Mouse (Mus musculus) layer of hippocampus, postnatal 14 days (tissue): ENCODE measurements around the gene Pld4. TPM values are rescaled to one million over a fixed set of nuclear protein-coding genes. Genes with fewer than 3 reads are reported as not detected.
A peak's percentile ranks its signal among the peaks of the same experiment; 100 is the strongest.

Experiments
- DNase-seq, 2 experiments: peaks; one replicate each; pipeline ENCODE4 v3.0.0; 2021 to 2022; ENCODE audit warnings: low spot score in 2 of 2, mixed read lengths in 1 of 2
- long read RNA-seq, 2 experiments: library from polyadenylated mRNA; stranded (forward); transcript quantifications; one replicate each; pipeline ENCODE4 v2.0.0; 2021
- total RNA-seq, 2 experiments: library from RNA; stranded (reverse); gene quantifications; 2 replicates each; pipeline ENCODE4 v1.2.3; 2021

Pld4 gene
- total RNA-seq: 10 to 100 TPM; 10.6 to 13.1 TPM
- long read RNA-seq, experiment 1, transcript Pld4-201 (11 exons, 1,982 nt): major isoform, 12 of 19 reads
- long read RNA-seq, experiment 1, partial matches to known transcripts: 2 of 19 reads
- long read RNA-seq, experiment 1, other reads (novel, unspliced or antisense): 5 of 19 reads
- long read RNA-seq, experiment 2, transcript Pld4-201 (11 exons, 1,982 nt): major isoform, 21 of 36 reads
- long read RNA-seq, experiment 2, partial matches to known transcripts: 3 of 36 reads
- long read RNA-seq, experiment 2, other reads (novel, unspliced or antisense): 12 of 36 reads

DNA sequence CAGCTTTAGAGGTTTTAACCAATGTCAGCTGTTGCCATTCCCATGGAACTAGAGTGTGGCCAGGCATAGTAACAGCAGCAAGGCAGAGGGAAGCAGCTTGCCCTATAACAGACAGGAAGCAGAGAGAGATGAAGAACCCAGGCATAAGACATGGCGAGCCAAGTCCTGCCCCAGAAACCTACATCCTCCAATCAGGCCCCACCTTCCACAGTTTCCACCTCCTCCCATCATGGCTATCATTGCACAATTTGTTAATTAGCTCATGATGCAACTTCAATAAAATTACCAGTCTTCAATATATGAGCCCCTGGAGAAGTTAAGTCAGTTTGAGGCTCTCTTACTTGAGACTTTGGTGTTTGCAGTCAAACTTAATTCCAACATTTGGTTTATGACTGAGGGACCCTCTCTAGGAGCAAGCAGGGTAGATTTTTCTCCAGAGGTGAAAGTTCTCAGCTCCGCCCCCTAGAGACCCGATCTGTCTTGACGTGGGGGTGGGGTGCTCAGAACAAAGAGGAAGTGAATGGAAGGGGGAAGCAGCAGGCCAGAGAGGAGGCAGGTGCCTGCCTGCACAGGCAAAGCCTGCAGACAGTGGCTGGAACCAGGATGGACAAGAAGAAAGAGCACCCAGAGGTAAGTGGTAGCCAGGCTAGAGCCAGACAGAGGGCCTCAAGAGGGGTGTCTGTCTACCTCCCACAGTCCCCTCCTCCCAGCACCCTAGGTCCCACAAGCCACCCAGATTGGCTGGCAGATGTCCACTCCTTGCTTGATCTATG lies at the start of gene Pld4:
Pld4 (plus strand) TSS at position 502 of the 773 bp plus-strand sequence.
- DNase-seq: no peak

DNA sequence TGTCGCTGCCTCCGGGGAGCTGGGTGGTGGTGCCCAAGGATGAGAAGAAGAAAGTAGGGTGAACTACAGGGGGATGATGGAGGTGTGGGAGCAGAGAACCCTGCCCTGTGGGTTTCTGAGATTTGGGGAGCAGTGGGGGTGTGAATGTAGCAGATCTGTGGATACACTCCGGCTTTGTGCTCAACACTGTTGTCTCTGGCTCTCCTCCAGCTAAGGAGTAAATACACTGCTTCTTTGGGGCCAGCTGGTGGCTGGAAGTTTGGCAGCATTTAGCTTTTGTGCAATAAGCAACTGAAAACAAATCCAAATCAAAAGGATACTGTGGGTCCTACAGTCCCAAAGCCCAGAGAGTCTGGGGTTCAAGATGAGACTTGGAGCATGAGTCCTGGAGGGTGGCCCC lies 46.5 kb upstream of the Pld4 start:
- peak; percentile 19 to 51 for DNase-seq

DNA sequence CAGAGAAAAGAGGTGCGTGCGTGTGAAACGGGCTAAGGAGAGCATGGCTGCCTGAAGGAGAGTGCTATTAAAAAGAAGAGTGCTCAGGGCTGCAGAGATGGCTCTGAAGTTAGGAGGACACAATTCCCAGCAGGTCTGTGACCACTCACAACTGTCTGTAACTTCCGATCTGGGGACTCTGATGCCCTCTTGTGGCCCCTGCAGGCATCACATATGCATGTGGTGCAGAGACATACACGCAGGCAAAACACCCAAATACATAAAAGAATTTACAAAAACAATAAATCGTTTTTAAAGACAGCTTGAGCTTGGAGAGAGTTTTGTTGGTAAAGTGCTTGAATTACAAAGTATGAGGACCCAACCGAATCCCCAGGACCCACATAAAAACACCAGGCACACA lies 43.3 kb upstream of the Pld4 start:
- DNase-seq: peak in 1 of 2 experiments; percentile 35

DNA sequence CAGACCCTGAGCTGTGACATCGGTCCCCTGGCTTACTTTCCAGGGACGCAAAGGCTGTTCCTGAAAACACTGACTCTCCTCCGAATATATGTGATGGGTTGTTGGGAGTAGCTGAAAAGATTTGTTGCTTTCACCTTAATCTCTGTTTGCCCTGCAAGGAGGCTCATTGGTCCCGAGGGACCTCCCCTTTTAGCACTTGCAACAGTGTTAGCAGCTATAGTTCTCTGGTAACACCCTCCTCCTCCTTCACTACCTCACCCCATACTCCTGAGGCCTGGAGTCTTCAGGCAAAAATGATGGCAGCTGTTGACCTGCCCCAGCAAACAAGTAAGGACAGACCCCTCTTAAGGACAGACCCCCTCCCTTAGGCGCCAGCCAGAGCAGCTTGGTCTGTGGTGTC lies 41.5 kb upstream of the Pld4 start:
- DNase-seq: no peak

DNA sequence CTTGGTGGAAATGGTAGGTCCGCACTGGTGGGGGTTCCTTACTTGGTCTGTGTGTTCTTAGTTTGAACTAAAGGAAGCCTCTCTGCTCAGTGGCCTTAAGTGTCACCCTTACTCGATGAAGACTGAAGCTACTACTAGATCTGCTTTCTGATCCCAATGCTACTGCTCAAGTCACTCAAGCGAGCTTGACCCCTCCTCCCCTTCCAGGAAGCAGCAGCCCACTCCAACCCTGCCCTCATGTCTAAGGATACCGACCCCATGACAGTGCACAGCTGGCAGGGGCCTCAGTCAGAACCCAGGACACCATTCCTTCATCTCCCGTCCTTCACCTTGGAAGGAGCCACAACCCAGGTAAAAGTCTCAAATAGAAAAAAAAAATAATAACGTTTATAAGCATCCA lies 40.2 kb upstream of the Pld4 start, which contains the start of gene Cep170b:
Cep170b (plus strand) TSS at position 240 of the 400 bp plus-strand sequence.
- DNase-seq: no peak

DNA sequence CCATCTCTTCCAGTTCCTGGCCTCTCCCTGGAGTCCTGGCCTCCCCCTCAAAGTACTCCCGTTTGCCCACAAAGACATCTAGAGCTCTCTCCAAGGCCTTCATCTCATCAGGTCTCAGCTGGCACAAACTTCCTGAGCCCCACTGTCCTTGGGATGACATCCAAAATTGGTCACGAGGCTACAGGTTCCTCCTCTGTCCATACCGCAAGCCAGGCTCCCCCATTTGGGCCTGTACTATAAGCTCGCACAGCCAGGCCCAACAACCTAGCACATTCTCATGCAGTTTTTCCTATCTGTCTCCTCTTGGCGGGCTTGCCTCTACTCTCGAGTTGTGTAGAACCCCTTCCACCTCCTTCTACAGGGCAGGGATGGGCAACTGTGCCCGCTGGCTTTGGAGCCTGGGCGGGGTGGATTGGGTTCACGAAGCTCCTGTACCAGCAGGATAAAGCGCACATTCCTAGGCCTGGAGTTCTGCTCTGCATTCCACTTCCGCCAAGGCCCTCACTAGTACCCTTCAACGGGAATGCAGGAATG lies 39.5 kb upstream of the Pld4 start:
- DNase-seq: no peak

DNA sequence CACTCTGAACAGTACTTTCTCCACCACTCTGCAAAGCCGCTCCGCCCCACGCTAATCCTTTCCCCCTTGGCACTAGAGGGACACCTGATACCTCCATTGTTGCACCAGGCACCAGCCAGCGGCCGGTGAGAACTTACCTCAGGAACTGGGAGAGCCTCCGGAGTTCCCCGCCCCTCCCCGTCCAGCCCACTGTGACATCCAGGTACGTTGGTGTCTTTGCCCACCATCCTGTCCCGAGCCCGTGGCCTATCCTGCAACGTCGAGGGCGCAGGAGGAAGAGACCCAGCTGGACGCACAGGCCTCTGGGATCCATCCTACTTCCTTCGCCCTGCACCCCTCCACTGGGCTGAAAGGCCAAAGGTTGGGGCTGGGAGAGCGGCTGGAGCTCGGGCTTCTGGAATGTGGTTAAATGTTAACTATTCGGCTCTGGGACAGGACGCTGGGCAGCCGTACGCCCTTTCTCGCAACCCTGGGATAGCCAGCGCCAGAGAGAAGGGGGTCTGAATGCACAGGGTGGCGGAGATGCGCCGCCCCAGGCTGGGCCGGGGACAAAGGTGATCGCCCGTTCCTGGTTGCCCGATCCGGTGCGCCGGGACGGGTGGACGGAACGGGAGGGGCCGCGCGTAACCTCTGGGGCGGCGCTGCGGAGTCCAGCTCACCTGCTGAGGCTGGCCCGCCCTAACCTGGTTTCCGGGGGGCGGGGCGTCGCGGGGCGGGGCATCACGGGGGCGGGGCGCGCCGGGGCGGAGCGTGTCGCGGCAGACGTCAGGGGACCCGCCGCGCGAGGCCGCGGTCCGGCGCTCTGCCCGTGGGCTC lies 38.8 kb upstream of the Pld4 start:
- peak in 1 of 2 experiments; percentile 19 for DNase-seq

DNA sequence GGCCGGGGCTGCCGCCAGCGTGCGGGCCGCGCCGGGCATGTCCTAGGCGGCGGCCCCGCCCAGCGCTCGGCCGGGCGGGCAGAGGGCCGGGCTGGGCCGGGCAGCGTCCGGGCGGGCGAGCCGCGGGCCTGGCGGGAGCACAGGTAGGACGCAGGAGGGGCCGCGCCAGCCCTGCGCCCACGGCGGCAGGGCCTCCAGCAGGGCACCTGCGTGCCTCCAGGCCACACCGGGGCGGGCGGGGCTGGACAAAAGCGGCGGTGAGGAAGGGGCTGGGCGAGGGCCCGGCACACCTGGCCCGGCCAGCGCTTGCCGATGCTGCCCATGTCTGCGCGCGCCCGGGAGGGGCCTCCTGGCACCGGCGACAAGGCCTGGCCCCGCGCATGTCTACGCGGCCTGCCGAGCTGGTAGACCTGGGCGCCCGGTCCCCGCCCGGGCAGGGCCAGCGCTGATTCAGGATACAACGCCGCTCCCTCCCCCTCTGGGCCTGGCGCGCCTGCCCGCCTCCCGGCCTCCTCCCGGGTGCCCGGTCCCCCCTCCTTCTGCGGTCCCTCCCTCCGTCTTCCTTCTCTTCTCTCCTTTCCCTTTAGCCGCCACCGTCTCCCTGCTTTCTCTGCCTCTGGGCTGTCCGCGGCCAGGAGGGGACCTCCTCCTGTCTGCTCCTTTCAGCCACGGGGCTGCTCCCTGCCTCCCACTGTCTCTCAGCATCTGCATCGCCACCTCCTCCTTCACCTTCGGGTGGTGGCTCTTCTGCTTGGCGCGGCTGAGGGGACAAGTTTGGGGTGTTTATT lies 38.0 kb upstream of the Pld4 start:
- DNase-seq: peak in 1 of 2 experiments; percentile 27

DNA sequence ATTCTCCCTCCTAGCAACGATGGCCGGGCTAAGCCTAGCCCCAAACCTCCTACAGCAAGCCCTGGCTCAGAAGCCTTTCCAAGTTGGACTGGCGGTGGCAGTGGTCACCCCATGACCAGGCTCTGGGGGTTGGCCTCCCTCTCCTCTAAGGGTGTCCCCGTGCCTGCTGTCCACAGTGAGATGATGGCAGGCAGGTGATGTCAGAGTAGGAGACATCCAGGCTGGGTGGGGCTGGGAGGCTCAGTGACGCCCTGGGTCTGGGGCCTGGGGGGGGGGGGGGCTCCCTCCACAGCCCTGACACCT lies 37.5 kb upstream of the Pld4 start:
- DNase-seq: no peak

DNA sequence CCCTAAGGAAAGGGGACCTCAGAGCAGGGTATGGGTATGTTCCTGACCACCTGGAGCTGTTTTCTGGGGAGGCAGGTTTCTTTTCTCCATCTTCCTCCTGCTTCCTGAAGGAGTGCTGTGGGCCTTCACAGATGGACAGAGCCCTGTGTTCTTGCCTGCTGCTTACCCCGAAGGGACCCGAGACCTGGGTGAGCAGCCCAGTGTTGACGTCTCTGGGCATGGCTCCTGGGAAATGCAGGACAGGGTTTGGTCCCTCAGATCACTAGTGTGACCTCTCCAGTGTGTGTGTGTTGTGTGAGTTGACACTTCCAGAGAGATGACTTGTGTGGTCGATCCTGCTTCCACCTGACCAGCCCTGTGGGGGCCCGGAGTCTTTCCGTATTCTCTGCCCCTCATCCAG lies 37.0 kb upstream of the Pld4 start:
- DNase-seq: no peak

DNA sequence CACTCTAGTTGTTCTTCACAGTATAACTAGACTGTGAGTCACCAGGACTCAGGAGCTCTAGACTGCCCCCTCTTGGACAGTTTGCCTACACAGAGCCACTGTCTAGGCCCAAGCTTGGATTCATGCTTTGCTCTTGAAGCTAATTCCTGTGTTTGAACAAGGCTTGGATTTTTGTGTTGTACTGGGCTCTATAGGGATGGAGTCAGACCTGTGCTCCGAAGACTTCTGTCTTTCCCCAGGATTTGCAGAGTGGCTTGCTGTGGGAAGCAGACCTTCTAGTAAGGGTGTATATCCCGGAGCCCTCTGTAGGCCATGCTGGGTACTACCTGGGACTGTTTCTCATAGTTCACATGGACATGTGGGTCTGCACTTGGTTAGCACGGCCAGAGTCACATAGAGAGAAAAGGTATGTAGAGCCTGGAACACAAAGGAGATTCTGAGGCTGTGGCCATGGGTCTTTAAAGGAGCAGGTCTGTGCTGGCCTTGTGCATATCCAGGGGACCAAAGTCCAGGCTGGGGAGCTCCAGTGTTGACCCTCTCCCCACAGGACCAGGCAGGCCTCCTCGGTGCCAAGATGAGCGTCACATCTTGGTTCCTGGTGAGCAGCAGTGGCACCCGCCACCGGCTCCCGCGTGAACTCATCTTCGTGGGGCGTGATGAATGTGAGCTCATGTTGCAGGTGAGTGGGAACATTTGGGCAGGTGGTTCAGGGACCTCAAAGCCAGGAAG lies 36.2 kb upstream of the Pld4 start:
- peak; percentile 65 to 70 for DNase-seq

DNA sequence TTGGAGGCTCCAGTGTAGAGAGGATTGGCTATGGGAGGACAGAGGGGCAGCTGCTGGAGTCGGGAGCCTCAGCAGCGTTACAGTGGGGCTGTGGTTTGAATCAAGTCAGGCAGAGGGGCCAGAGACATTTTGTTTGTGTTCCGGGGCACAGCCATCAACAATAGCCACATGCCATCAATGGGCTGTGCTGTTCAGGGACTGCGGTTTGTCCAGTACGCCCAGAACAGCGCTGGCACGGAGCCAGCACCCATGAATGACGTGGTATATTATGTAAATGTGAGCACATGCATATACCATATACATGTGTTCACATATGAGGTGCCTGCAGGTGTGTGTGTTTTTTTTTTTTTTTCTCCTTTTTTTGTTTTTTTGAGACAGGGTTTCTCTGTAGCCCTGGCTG lies 32.7 kb upstream of the Pld4 start:
- no peak for DNase-seq

DNA sequence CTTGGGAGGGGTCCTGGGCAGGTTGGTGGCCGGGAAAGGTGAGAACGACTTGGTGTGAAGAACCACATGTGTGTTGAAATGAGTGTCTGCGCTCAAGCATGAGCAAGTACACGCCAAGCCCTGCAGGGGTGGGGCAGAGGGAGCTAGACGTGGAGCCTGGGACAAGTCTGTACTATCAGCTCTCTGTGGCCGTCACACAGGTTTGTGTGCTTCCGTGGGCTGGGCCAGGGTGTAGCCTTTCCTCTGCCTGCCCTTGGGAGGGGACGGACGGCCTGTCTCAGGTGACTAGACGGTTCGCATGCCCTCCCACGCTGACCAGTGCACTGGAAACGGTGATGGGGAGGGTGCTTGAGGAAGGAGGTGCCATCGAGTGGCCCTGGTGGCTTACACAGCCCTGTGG lies 29.6 kb upstream of the Pld4 start:
- no peak for DNase-seq

DNA sequence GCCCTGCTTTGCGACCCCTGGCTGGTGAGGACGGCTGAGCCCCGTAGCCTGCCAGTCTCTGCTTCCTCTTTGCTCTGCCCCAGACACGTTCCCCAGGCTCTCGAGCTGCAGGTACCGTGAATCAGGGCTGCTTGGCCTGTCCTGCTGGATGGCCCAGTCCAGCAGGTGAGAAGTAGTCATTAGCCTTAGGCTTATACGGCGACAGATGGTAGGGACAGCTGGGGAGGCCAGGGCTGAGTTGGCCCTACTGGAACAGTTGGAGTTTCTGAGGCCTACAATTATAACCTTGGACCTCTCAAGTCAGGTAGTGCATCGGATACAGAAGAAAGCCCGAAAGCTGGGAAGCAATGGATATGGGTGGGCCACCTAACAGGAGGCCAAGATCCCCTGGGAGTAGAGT lies 27.9 kb upstream of the Pld4 start:
- DNase-seq: no peak

DNA sequence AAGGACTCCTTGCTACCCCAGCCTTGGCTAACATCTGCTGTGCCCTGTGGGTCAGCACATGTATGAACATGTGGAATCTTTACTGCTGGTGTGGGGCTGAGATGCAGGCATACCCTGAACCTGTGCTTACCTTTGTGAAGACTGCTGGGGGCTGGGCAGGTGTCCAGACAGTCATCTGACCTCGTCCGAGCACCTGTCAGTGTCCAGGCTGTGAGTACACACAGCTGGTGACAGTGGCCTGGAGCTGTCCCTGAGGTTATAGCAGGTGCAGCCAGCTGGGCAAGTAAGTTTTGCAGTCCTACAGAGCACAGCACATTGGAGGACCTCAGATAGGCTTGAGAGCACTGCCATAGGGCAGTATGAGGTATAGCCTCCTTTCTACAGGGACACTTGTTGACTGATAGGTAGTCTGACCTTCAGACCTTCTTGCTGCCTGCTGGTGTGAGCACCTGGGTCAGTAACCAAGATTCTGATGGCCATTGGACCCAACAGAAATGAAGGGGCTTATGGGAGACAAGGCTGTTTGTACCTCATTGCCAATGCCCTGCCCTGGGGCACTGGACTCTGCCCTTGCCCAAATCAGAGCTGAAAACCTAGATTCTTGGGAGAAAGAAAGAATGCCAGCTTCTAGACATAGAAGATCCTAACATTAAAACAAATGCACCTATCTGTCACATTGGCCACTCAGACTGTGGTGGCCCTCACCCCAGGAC lies 26.2 kb upstream of the Pld4 start:
- DNase-seq: no peak

DNA sequence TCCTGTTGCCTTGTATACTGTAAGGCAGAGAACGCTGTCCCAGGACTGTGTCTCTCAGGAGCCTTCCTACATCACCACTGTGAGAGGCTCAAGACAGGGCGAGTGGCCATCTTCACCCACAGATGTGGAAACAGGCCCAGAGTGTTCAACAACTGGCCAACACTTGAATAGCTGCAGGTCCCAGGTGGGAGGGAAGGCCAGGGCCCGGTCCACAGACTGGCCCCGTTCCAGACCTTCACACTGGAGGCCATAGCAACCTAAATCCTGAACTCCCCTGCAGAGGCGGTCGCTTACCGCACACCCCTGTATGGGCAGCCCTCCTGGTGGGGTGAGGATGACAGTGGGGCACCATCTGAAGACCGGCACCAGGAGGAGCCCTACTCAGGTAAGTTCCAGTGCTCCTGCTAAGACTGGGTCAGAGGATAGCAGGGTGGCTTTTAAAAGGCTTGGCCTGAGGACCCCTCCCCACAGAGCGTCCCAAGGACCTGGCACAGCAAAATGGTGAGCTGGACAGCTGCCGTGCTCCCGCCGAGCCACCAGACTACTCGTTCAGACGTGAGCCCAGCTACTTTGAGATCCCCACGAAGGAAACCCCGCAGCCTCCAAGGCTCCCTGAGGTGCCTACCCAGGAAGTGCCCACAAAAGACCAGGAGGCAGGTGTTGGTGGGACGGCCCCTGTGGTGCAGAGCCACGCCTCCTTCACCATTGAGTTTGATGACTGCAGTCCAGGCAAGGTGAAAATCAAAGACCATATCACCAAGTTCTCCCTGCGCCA lies 25.4 kb upstream of the Pld4 start:
- no peak for DNase-seq

DNA sequence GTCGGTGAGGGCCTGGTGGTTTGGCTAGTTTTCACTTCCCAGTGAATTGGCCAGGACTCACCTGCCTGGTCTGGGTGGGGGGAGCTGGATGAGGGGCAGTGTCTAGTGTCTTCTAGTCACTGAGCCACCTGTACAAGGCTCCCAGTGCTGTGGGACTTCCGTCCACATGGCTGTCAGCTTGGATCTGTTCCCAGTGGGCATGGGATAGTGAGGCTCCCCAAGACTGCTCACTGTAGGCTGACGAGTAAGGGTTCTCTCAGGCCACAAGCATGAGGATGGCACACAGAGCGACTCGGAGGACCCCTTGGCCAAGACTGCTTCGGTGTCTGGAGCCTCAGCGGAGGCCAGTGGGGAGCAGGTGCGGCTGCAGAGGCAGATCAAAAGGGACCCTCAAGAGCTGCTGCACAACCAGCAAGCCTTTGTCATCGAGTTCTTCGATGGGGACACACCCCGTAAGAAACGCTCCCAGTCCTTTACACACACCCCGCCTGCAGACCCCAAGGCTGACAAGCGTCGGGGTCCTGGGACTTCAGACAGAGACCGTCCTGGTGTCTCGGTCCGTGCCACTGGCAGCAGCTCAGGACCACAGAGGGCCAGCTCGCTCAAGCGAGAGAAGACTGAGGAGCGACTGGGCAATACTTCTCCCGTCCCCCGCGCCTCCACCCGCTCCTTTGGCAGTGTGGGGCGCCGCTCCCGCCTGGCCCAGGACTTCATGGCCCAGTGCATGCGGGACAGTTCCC lies 24.4 kb upstream of the Pld4 start:
- no peak for DNase-seq

DNA sequence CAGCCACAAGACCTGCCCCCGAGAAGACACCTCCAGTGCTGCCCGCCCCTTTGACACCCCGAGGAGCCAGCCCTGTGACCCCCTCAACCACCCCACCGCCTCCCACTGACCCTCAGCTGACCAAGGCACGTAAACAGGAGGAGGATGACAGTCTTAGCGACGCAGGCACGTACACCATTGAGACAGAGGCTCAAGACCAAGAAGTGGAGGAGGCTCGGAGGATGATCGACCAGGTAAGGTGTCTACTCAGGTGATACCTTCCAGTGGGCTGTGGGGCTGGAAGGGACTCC lies 23.9 kb upstream of the Pld4 start:
- no peak for DNase-seq
